Mouse (Mus musculus) embryonic fibroblast, embryonic 13.5 days (primary cell): ENCODE measurements around the gene Slc4a4. TPM values are rescaled to one million over a fixed set of nuclear protein-coding genes. Genes with fewer than 3 reads are reported as not detected.
"Not testable (repeated sequence)": the region's sequence is repeated elsewhere in the genome, so short reads cannot be mapped to it uniquely, and the experiment has no call there.

Experiments
- H3K27ac ChIP-seq: 2 replicates; pipeline ENCODE4 v1.5.1; 2012; ENCODE audit warnings: low read length, control low read depth, inconsistent platforms; ENCODE audit not compliant: insufficient read depth
- H3K4me1 ChIP-seq: 2 replicates; pipeline ENCODE4 v1.6.1; 2011; ENCODE audit warnings: low read length; ENCODE audit not compliant: control insufficient read depth, insufficient read depth
- H3K4me3 ChIP-seq: 2 replicates; pipeline ENCODE4 v1.5.1; 2011; ENCODE audit warnings: mild to moderate bottlenecking, control low read depth, low read length; ENCODE audit not compliant: insufficient read depth
- CTCF ChIP-seq: IDR thresholded peaks from 2 replicates; pipeline ENCODE4 v1.5.1; 2011; ENCODE audit warnings: mild to moderate bottlenecking, control low read depth, low read length, moderate library complexity, borderline replicate concordance; ENCODE audit not compliant: insufficient read depth
- POLR2A ChIP-seq: IDR thresholded peaks from 2 replicates; pipeline ENCODE4 v1.6.1; 2011; ENCODE audit warnings: low read depth, mild to moderate bottlenecking, control low read depth, low read length, moderate library complexity
- polyA plus RNA-seq: library from polyadenylated mRNA; stranded (reverse); fragments of >200 nt; gene quantifications from 2 replicates; pipeline ENCODE4 v1.2.4, GENCODE M21; 2011; ENCODE audit warnings: low read depth; ENCODE audit not compliant: missing spikeins, insufficient read length

Slc4a4 gene
- polyA plus RNA-seq, 1 experiment = 6.6 TPM

DNA sequence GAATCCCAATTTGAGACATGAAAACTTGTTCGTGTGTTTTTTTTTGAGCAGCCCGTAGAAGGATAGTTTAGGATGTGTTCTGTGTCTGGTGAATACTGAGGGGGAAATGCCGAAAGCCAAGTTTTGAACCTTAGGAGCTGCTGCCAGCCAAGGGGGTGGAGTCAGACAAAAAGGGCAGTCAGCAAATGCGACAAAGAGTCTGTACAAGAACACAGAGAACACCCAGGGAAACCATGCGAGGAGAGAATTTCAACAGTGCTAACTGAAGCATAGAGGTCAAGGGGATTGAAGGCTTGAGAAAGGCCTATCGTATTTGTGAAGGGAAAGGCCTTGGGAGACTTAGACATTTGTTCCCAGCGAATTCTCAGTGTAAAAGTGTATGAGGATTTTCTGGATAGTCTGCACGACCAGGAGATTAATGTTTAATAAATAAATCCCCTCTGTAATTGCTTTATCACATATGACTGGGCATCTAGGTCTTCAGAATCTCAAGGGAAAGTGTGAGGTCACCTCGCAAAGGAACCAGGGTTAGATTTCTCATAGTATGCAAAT, 103.7 kb downstream of the Slc4a4 start:
- Histone ChIP-seq H3K4me3 (no peak overlapping the region), H3K27ac (no peak overlapping the region), H3K4me1 (no peaks in the 10 kb centered on the region)
- TF ChIP-seq POLR2A = no peak
- TF ChIP-seq CTCF = no peak

DNA sequence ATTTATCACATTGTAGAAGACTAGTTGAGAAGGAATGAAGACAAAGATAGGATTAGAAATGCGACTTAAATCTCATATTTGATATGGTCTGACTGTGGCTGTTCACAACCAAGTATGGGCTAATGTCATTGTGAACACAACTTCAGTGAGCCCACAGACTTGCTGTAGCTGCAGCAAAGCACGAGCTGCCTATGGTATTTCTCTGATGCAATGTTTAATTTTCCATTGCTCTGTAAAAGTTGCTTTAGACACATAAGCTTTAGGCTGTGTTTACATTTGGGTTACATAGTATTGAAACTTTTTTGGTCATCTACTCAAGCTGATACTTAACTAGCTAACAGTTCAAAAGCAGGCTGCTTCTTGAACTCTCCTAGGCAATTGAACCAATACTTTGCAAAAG, 104.7 kb downstream of the Slc4a4 start:
- not testable (repeated sequence) for H3K4me1 ChIP-seq, H3K27ac ChIP-seq, H3K4me3 ChIP-seq

DNA sequence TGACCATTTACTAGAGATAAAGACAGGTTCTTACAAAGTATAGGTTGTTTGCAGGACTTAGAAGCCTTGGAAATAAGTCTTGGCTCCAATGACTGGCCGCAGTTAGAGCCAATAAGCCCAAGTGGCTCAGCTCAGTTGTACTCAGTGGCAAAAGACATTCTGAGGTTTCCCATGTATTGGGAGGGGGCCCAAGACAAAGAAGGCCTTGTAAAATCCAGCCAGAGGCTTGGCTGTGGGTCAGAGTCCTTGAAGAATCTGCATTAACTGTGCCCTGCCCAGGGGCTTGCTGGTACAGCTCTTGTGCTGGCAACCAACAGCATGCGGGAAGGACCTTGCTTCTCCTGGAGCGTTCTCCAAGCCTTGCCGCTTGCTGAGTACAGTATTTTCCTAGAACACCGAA, 107.9 kb downstream of the Slc4a4 start:
- TF ChIP-seq POLR2A = no peak
- no peak for TF ChIP-seq CTCF
- no peak overlapping the region for H3K27ac ChIP-seq
- no peaks in the 10 kb centered on the region for H3K4me1 ChIP-seq
- H3K4me3 ChIP-seq = no peak overlapping the region

DNA sequence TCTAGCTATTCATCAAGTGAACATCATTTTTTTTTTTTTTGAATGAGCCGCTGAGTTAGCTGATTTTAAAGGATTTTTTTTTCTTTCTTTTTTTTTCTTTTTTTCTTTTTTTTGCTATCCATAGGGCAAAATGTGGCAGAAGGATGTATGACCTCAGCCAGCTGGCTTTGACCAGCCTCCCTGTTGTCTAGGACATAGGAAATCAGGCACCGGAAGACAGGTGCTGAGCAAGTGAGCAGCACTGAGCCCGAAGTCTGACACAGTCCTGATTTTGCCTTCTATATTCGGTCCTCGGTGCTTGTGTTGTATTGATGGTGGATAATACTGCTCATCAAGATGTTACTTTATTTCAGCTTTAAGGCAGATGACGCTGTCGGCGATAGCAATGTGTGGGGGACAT, 109.6 kb downstream of the Slc4a4 start:
- TF ChIP-seq CTCF (no peak), POLR2A (no peak)
- Histone ChIP-seq H3K4me1 (no peaks in the 10 kb centered on the region), H3K27ac (no peak overlapping the region), H3K4me3 (no peak overlapping the region)

DNA sequence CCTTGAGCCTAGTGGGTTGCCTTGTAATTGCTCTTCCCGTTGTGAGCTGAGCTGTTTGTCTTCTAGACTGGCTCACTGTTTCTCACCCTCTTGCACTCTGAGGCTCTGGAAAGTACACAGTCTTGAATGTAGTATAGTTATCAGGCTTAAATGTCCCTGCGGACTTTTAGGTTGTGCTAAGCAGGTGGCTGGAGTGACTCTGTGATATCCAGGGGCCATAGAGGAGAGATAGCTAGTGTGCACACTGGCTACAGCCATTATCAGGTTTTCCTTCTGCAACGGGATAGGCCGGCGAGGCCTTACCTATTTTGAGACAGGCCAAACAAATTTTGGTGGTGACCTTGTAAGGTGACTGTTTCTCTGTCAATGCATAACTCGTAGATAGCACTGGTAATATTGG, 110.7 kb downstream of the Slc4a4 start:
- TF ChIP-seq POLR2A (no peak), CTCF (no peak)
- H3K4me1 ChIP-seq = no peaks in the 10 kb centered on the region

DNA sequence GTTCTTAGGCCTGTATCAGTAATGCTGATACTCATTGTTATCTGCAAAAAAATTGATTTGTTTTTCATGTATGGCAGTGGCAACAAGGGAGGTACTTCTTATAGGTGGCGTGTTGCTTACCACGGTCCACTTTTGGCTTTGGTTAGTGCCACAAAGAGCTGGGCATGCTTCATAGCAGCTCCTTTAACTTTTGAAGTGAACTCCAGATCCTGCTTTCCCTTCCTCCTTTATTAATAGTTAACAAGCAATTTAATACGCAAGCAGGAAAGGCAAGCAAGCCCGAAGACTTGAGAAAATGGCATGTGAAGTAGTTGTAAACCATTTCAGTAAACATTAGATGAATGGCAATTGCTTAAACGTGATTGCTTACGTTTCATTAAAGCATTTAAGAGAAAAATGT, 113.2 kb downstream of the Slc4a4 start:
- Histone ChIP-seq H3K4me3 (no peak overlapping the region), H3K4me1 (no peaks in the 10 kb centered on the region), H3K27ac (no peak overlapping the region)
- no peak for TF ChIP-seq POLR2A
- TF ChIP-seq CTCF = no peak

More for the DNA sequence above, 110.7 kb downstream of the Slc4a4 start:
- Histone ChIP-seq H3K27ac (no peak overlapping the region), H3K4me3 (no peak overlapping the region)

DNA sequence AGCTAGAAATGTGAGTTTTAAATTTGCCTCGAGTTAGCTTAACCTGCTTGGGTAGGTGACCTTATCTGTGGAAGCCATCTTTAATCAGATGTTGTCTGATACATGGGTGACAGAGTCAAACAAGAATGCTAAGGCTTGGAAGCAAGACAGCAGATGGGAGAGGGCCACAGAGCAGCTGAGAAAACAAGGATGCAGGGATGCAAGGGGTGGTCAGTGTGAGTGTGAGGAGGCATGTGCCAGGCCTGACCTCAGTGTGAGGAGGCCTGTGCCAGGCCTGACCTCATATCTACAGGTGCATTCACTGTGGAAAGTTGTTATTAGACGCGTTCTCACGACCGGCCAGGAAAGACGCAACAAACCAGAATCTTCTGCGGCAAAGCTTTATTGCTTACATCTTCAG, 114.0 kb downstream of the Slc4a4 start:
- Histone ChIP-seq H3K4me1 (no peaks in the 10 kb centered on the region), H3K4me3 (no peak overlapping the region), H3K27ac (no peak overlapping the region)
- no peak for TF ChIP-seq POLR2A
- no peak for TF ChIP-seq CTCF

DNA sequence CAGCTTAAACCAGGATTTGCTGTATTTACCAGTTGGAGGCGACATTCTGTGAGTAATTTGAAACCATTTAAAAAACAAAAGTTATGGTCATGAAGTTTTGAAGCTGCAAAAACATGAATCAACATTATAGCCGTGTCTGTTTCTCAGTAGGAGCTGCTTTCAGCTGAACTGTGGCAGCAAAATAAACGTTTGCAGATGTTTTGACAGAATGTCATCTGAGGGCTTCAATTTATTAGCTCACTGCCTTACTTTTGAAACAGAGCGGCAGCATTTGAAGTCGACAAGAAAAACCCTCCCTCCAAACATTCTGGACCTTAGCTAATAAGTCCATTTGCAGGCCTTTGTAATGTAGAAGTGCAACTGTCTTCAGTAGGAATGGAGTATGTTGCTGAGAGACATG, 123.5 kb downstream of the Slc4a4 start:
- H3K27ac ChIP-seq = peak overlapping the region; percentile 81
- TF ChIP-seq POLR2A (no peak), CTCF (no peak)
- H3K4me1 ChIP-seq = peaks cover 5% of the 10 kb centered on the region
- H3K4me3 ChIP-seq = no peak overlapping the region

DNA sequence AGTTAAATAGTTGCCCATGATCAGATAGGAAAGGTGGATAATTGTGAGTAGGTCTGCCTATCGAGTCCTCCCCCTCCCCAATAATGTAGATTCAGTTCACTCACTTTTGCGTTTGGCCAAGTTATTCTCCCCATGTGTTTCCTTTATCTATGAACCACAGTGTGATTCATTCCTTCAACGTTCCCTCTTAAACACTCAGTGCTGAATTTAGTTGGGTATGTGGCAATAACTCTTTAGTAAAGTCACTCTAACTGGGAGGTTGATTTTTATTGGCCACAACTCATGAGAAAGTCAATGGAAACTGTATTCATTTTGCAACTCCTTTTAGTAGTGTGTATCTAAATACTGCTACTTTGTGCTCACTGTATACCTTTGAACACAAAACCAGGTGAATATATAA, 125.8 kb downstream of the Slc4a4 start:
- TF ChIP-seq CTCF = no peak
- no peak for TF ChIP-seq POLR2A

DNA sequence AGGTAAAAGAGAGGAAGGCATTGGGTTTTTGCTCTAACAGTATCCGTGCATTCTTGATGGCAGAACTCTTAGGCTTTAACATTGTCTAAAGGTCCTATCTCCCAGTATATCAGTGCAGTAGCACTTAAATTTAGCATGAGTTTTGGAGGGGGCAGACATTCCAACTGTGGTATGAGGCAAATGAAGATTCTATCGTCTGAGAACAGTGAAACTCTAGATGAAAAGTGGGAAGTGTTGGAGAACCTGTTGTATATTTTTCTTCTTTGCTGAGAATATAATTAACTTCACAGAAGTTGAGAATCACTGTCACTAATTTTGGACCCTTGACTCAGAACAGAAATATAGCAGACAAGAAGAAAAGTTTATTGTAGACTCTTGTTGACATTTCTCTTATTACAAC, 128.2 kb downstream of the Slc4a4 start:
- no peak overlapping the region for H3K27ac ChIP-seq
- H3K4me1 ChIP-seq = peaks cover 2% of the 10 kb centered on the region; the same call in 1 of the 2 replicates
- H3K4me3 ChIP-seq = no peak overlapping the region
- TF ChIP-seq CTCF = no peak
- TF ChIP-seq POLR2A = no peak

More for the DNA sequence above, 125.8 kb downstream of the Slc4a4 start:
- Histone ChIP-seq H3K27ac (peak overlapping the region; percentile 58; the same call in 1 of the 2 replicates), H3K4me3 (no peak overlapping the region), H3K4me1 (peaks cover 5% of the 10 kb centered on the region)

DNA sequence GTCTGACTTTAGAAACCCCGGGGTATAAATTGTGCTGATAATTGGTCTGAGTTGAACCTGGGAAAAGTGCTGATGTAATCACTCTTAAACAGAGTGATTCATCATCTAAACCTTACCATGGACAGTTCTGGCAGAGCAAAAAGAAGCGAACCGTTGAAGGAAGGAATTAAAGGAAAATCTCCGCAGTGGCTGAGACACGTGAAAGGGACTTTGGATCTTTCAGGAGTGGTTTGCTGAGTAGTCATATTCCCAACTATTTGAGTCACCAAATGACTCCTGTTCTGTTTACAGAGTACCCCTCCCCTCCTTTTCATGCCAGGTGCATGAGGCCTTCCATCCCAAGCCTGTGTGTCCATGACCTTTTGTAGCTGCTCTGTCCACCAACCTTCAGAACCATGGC, 129.3 kb downstream of the Slc4a4 start:
- Histone ChIP-seq H3K4me3 (no peak overlapping the region), H3K4me1 (peaks cover 2% of the 10 kb centered on the region; the same call in 1 of the 2 replicates), H3K27ac (no peak overlapping the region)
- TF ChIP-seq POLR2A (no peak), CTCF (no peak)
